15 mouse cellular contexts compared by ENCODE assay signal in genomic region chr17:50131698-50132097, GRCm38 (mm10).
"Had no signal": no experiment of that assay in that cellular context is flagged by ENCODE, and none has a peak within 500 bp of the region (broad histone marks: within the 10 kb centered on the region; RNA-seq: fewer than 3 reads in every experiment).

No protein-coding gene starts in this region.

- H3K9me3 ChIP-seq: liver, embryonic 13.5 days; midbrain, embryonic 13.5 days; neural tube, embryonic 13.5 days had no signal

- H3K27me3 ChIP-seq: liver, embryonic 13.5 days; midbrain, embryonic 13.5 days; neural tube, embryonic 13.5 days had no signal

- H3K9ac ChIP-seq: liver, embryonic 13.5 days; midbrain, embryonic 13.5 days; neural tube, embryonic 13.5 days had no signal

- ATAC-seq: intestine, postnatal 0 days; midbrain, embryonic 13.5 days; midbrain, embryonic 16.5 days had no signal

- H3K27ac ChIP-seq: left cerebral cortex, adult 2 months; liver, embryonic 13.5 days; midbrain, embryonic 13.5 days; neural tube, embryonic 13.5 days; stomach, postnatal 0 days had no signal

- DNase-seq: layer of hippocampus, postnatal 36 days; liver, embryonic 13.5 days; lung, adult 2 months; lung, postnatal 14 days; lung, postnatal 4 days; thymus, adult 2 months; thymus, postnatal 14 days; thymus, postnatal 4 days had no signal

- H3K36me3 ChIP-seq: liver, embryonic 13.5 days; midbrain, embryonic 13.5 days; neural tube, embryonic 13.5 days had no signal

- H3K4me2 ChIP-seq: liver, embryonic 13.5 days; midbrain, embryonic 13.5 days; neural tube, embryonic 13.5 days had no signal

- H3K4me3 ChIP-seq: left cerebral cortex, adult 2 months; liver, embryonic 13.5 days; midbrain, embryonic 13.5 days; myocyte; neural tube, embryonic 13.5 days had no signal
